Mouse (Mus musculus) urinary bladder, postnatal 36 days (tissue): ENCODE measurements around the gene Aox1.

Experiments
- DNase-seq, 2 experiments: peaks; one replicate each; pipeline ENCODE4 v3.0.0; 2022; ENCODE audit warnings: low spot score in 2 of 2, mixed read lengths in 1 of 2

The Aox1 gene

DNA sequence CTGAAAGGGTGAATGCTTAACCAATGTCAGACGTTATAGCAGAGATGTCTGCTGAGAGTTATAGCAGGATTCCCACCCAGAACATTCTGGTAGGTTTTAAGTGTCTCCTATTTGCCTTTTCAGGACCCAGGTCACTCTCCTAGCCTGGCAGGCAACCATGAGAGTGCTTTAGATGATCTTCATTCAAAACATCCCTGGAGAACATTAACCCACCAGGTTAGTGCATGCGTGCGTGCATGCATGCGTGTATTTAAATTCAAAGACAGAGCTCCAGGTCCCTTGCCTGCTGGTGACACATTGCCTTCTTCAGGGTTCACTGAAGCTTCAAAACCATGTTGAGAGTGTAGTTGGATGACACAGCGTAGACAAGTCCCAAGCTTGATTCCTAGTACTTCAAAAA, 35.4 kb downstream of the Aox1 start:
- DNase-seq: no peak

DNA sequence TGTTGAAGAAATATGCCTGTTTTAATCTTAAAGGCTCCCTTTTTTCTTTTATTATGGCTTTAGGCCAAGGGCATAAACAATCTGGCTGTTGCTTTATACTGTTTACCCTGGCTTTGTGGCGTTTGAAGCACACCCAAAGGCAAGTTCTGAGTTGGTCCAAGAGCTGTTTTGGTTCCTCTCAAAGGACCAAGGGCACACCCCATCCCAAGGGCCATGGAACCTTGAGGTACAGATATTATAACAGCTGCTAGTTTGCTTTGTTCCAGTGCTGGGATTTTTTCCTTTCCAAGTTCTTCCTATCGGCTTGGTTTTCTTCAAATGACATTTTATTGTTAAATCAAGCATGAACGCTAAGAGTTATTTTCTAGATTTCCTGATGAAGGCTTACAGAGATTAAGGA, 35.9 kb downstream of the Aox1 start:
- DNase-seq: no peak

DNA sequence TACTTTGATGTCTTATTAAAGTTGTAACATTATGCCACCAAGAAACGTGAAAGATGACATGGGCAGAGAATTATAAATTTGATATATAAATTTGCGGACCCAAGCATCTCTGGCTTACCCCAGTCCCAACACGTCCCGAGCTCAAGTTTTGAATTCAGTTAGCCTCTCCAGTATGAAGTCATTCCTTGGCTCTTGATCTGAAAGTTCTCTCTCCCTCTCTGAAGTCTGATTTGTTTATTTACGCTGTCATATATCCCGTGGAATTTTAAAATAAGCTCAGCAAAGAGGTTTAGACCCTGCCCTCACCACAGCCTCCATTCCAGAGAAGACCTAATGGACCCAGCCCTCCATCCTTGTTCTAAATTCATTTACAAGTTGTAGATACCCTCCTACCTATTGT, 39.5 kb downstream of the Aox1 start:
- DNase-seq: no peak

DNA sequence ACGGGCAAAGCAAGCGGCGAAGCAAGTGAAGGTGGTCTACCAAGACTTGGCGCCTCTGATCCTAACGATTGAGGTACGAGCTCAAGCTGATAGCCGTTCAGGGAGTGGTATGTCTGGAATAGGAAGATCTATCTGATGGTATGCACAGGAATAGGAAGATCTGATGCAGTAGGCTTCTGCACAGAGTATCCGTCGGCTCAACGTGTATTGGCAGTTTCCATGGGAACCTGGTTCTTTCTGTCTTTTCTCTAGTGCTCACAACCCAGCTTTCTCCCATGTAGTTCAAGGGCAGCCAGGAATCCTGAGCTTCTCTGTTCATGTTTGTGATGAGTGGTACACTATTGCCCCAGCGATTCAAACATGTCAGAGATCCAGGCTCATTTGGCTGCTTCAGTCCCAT, 40.4 kb downstream of the Aox1 start:
- no peak for DNase-seq

DNA sequence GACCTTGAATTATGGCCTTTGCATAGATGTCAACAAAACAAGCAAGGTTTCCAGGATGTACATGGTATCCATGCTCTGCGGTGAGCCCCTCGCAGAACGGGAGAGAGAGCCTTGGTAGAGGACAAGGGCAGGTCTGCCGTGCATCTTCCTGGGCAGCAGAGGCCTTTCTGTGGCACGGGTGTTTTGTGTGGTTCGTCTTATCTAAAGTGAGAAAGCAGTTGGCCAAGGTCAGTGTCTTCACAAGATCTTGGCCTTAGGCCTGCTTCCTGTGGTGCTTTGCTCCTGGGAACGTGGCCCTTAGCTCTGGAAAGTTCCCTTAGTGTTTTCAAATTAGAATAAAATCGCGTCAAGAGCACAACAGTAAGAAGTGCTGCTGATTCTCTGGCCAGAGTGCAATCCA, 41.3 kb downstream of the Aox1 start:
- no peak for DNase-seq

DNA sequence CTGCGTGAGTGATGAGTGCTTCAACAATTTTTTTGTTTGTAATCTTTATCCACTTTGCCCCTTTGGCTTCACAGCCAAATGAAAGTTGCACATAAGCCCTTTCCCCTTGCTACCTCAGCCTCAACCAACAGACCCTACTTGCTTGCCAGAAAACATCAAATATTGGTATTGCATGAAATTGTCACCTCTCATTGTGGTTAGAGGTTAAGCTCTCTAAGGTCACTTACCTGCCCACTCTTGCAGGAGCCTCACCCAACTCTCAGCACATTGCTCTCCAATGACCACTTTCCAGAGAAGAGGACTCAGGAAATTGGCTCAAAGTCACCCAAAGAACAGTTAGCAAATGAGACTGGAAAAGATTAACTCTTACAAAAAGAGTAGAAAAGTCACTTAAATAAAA, 41.8 kb downstream of the Aox1 start:
- DNase-seq: no peak

DNA sequence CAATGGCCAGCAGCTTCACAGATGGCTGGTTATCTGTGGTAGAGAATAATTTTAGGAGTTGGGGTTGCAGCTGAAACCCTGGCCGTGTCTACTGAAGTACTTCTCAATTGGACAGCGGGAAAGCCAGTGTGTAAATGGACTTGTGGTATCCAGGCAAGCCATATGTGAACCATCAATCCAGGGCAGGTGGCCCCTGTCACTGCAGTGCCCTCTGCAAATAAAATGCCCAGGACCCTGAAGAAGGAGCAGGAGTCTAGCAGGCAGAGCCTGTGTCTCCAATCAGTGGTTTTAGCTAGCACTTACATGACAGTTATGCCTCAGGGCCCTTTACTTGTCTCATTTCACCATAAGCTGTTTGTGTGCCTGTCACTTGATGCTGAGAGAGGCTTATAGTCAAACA, 42.7 kb downstream of the Aox1 start:
- DNase-seq: no peak

DNA sequence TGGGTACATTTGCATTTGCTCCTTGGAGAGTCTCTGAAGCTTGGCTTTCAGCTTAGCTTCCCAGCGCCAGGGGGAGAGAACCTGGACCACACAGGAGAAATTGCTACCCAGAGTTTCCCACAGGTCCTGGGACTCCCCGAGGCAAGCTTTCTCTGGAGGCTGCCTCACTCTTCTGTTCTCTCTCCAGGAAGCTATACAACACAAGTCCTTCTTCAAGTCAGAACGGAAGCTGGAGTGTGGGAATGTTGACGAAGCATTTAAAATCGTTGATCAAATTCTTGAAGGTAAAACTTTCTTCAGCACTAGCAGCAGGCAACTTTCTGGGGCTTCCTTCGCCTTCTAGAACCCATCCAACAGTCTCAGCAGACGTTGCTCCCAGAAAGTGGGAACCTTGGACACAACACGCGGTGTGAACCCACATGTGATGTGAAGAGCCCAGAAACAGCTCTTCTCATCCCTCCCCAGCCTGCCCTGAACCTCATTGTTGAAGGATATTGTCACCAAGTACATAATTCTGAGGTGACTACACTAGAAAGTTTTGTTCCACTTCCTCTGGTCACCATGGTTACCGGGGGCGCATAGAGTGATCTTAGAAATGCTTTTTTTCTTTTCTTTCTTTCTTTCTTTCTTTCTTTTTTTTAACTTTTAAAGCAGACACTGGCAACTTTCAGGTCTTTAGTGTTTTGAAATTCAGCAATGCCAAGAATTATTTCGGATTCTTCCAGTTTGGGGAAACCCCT, 43.4 kb downstream of the Aox1 start:
- no peak for DNase-seq

DNA sequence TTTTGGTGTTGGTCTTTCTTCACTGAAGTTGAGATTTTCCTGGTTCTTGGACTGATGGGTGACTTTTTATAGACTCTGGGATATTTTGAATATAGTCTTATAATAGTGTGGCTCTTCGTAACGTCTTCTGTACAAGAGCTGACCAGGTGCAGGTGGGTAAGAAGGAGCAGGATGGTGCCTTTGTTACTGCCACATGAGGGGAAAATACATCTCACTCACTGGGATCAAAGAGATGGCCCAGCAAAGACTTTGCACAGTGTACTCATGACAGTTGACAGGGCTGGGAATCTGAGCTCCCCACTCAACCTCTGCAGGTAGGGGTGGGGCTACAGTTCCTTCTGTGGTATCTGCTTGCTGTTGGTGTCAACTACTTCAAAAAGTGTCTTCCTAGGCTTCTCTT, 44.5 kb downstream of the Aox1 start:
- no peak for DNase-seq

DNA sequence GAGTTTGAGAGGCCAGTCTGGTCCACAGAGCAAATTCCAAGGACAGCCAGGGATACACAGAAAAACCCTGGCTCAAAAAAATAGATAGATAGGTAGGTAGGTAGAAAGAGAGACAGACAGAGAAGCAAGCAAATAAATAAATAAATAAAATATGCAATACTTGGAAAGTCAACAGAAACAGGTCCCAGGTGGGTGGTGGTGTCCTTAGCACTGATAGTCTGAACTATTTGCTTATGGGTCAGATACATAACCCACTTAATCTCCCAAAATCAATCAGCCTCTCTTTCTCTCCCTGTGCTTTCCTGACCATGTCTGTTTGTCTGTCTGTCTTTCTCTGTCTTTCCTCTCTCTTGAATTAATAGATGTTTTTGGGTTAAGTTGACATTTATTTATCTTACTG, 48.2 kb downstream of the Aox1 start:
- no peak for DNase-seq

DNA sequence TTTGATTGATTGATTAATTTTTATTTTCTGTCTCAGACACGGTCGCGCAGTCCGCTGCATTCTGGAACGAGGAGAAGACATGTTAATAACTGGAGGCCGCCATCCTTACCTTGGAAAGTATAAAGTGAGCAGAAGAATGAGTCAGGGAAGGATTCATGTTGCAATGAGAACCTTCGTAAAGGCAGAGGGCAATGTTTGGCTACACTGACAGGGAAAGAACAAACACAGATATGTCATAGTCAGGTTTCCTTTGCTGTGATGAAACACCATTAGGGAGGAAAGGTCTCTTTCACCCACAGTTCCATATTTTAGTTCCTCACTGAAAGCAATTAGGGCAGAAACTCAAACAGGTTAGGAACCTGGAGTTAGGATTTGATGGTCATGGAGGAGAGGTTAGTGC, 48.7 kb downstream of the Aox1 start:
- no peak for DNase-seq

DNA sequence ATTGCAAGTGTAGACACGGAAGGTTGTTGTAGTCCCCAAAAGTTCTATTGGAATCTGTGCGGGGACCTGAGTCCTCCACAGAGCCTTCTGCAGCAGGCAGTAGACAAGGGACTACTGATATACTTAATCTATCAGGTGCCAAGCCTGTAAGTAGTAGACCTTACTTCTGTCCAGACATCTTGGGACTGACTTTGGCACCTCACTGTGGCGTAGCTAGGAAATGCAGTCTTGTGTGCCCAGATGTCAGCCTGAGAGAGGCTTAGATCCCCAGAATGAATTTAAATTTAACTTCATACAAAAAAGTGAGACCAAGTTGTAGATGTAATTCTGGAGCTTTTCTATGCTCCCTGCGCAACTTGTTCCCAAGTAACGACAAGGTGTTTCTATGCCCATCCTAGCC, 50.0 kb downstream of the Aox1 start:
- no peak for DNase-seq

DNA sequence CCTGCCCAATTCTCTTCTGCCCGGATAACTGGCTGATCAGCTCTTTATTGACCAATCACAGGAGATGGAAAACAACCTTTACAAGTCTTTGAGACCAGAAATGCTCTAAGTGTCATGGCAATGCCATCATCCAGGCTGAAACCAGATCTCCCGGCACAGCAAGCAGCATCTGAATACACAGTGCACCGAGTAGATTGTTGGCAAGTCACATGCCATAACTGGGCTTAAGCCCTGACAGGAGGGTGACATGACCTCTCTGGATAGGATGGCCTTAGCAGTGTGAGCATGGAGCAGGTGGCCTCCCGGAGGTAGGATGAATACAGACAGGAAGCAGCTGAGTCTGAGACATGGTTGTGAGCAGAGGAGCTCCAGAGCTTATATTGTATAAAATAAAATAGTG, 50.7 kb downstream of the Aox1 start:
- DNase-seq: no peak

DNA sequence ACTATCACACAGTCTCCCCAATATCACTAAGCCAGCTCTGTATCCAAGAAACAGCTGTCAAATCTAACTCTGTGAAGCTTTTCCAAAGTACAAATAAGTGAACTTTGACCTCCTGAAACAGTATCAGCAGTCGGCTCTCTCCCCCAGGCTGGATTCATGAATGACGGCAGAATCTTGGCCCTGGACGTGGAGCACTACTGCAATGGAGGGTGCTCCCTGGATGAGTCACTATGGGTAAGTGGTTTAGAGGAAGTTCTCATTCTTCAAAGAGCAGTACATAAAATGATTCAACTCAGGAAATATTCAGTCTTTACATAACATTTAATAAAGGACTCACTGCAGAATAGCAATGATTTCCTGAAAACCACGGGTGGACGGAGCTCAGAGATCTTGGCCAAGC, 51.6 kb downstream of the Aox1 start:
- DNase-seq: no peak

DNA sequence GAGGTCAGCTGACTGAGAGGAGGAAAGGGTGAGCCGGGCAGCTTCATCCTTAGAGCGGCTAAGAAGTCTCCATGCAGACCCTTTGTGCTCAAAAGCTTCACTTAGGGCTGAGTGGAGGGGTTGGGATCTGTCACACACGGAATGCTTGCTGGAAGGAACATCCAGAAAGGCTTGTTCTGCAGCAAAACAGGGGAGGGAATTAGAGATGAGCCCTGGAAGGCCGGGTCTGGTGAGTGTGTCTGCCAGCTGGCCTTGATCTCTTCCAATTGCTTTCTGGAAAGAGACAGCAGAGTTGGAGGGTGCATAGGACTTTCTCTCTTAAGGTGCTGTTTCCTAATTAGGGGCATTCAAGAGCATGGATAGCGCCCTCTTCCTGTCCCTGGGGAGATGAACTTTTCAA, 59.6 kb downstream of the Aox1 start:
- peak in 1 of 2 experiments; percentile 35 for DNase-seq

DNA sequence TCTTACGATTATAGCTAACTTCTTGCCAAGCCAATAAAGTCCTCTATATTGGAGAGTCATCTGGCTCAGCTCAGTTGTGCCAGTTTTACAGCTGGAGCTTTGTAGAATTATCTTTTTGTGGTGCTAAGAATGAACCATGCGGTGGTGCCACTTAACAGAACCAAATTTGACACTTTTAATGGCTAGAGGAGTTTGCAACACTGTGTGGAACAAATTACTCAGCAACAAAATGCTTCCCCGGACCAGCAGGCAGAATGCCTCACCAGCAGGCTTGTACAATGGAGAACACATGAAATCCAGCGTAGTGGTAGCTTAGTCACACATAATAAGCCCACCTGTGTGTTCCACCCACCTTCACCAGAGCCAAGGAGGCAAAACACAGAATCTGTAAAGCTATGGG, 60.5 kb downstream of the Aox1 start:
- DNase-seq: no peak

DNA sequence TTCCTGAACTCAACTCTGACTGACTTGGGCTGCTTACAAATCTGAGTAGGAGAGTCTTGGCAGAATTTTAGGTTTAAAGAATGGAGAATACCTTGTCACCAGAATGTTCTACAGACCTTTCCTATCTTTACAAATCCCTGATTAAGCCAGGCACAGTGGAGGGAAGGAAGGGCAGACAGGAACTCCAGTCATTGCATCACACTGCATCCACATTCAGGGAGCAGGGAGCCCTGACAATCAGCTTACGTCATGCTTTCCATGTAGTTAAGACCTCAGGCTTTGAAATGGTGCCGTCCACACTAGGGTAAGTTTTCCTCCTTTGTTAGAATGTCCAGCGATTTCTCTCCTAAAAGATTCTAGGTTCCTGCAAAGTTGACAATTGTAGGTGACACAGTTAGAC, 61.5 kb downstream of the Aox1 start:
- DNase-seq: no peak

DNA sequence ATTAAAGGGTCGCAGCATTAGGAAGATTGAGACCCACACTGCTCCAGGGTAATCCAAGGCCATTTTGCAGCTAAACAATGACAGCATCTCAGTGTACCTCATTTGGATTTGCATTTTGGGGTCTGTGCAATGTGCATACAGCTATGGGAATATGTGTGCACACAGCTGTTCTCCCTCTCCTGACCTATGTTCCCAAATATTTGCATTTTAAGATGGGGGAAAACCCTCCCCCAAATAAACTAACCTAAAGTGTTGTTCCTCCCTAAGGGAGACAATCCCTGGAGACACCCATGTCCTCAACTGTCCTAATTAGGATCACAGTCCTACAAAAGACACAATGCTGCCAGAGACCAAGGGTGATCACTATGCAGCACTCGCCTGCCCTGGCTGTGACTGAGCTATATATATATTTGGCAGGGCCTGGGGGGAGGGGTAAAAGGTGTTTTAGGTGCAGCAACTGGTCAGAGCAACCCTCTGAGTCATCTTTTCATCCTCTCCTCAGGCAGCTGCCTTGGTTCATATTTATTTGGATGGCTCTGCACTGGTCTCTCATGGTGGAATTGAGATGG, 62.3 kb downstream of the Aox1 start:
- no peak for DNase-seq

DNA sequence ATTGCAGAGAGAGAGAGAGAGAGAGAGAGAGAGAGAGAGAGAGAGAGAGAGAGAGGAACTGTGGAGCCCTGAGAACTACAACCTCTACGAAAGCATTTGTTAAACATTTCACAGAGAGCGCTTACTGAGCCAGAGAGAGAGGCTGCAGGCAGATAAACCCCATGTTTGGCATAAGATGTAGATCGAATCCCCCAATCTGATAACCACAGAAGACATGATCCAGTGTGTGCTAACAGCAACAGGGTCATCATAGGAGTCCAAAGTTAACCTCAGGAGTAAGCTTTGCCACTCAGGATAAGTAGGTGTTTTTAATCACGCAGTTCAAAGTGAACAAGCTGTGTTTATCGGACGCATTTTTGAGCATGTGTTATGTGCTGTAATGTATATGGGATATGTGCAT, 67.6 kb downstream of the Aox1 start:
- DNase-seq: no peak

DNA sequence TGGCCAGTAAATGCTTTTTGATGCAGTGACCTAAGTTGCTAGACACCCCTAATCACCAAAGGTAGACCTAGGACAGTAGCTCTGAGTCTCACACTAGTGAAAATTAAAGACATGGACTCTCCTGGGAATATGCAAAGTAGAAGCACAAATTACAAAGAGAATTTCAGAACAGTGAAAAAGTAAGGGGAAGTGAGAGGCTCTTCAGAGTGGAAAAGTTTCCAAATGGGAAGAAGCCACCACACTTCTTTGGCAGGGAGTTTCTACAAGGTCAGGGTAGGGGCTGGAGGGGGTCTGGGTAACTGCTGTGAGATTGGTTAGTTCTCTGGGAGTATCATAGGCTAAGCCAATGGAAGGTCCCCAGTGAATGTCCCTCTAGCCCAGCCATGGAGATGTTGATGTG, 69.4 kb downstream of the Aox1 start:
- no peak for DNase-seq

DNA sequence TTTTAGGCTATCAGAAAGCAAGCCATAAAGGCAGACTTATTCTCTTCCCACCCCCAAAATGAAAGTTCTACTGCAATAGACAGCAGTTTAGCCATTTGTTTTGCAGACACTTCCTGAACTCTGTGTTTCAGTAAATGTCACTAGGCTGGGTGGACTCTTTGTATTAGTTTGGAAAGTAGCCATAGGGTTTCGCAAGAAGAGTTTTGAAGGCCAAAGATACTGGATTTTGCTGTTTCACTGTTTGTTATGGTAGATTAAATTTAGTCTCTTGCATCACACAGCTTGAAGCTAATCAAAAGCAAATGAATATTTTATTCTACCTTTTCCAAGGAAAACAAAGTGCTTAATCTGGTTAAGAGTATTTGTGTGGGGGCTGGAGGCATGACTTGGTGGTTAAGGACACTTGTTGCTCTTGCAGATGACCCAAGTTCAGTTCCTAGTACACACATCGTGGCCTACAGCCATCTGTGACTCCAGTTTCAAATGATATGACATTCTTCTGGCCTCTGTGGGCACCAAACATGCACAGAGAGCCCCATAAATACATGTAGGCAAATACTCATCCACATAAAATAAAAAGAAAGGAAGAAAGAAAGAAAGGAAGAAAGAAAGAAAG, 71.9 kb downstream of the Aox1 start:
- peak in 1 of 2 experiments; percentile 31 for DNase-seq

DNA sequence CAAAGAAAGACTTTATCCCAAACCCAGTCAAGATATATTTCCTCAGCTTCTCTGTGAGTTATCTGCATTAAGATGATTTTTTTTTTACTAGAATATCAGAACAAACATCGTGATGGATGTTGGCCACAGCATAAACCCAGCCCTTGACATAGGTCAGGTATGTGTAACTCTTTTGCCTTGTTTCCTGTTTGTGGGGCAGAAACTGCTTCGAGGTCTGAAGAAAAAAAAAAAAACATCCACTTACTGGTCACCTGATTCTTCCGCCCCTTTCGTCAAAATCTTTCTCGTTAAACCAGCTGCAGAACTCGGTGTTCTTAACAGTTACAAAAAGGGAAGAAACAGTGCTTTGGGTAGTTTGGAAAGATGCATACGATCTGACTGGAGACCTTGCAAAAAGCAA, 72.8 kb downstream of the Aox1 start:
- DNase-seq: no peak

DNA sequence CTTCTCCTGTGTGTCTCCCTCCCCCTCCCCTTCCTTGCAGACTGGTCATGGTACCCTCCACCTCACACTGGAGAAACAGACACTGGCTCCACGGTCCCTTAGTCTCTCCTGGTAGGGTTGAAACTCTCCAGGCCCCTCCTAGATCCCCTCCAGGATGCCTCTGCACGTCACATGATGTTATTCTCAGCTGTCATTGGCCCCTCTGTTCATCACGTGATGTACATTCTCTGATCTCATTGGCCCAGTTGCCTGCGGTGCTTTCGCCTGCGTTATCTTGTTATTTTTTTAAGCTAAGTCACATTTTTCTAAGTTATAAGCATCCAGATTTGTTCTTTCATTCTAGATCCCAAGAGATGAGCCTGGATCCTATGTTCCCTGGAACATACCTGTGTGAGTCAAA, 76.0 kb downstream of the Aox1 start:
- no peak for DNase-seq

DNA sequence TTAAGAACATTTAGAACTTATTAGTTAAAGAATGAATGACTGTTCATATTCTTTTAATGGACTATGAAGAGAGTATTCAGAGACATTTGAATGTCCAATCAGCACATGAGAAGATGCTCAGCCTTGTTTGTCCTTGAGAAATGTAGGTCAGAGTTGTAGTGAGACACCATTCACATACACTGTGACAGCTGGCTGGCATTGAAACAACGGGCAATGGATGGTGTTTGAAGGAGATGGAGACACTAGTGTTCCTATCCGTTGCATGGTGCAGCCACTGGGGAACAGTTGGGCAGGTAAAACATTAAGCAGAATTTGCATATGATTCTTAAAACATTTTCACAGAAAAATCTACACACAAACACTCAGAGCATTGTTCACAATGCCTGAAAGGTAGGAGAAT, 77.3 kb downstream of the Aox1 start:
- DNase-seq: no peak
